Mouse (Mus musculus) ES-Bruce4 (cell line): ENCODE data around the gene Garnl3.

Source experiments
- CTCF ChIP-seq: IDR thresholded peaks from one replicate; pipeline ENCODE4 v1.8.1; 2011; ENCODE audit warnings: low read depth, low read length
- EP300 ChIP-seq: IDR thresholded peaks from 2 replicates; pipeline ENCODE4 v1.6.1; 2011; ENCODE audit warnings: low read depth, low read length; ENCODE audit not compliant: insufficient read depth
- POLR2A ChIP-seq: IDR thresholded peaks from one replicate; pipeline ENCODE4 v1.8.1; 2011; ENCODE audit warnings: low read length; ENCODE audit not compliant: insufficient read depth

GRCm38 (mm10) chr2:33165229-33165628 is 33.8 kb upstream of the Garnl3 start:
- no peak for TF ChIP-seq EP300
- TF ChIP-seq POLR2A: no peak
- no peak for TF ChIP-seq CTCF
